In the genomic region with DNA sequence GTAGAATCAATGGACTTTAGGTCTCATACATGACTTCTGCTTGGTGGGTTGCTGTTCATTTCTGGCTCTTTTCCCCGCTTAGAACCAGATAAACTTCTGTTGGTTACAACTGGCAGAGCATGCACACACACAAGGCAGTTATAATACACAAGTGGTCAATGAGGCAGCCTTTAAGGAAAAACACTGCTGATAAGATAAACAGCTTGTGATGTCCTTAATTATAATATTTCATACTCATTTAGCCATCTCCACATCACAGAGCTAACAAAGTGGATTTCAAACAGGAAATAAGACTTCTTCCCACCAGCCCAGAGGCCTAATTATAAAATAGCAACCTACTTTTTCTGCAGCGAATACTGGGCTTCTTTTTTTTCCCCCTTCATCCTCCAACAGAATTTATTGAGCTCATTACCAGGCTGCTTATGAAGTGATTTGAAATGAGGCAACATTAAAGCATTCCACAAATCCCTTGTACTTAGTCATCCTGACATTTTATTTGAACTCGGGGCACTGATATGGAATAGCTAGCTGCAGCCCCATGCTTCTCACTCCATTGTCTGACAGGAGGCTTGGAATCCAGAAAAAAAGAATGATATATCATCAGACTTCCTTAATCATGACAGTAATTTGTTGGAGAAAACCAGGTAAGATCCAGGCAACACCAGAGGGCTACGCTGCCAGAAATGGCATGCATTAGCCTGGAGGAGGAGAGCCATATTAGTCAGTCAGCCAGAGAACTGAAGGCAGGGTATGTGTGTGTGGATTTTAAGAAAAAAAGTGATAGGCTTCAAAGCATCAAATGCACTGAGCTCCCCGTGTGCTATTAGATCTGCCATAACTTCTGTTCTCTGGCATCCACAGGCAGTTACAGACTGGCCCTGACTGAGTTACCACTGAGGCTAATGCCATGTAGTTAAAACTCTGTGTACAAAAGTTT, we compare ENCODE assay signal across 19 mouse cellular contexts.
DNase-seq lines count a peak whose midpoint lies in the region; ATAC-seq lines count a peak whose summit lies in the region.
"Had no signal": no experiment of that assay in that cellular context is flagged by ENCODE, and none has a peak within 500 bp of the region (broad histone marks: within the 10 kb centered on the region; RNA-seq: fewer than 3 reads in every experiment).

No protein-coding gene starts in this region.

- H3K36me3 ChIP-seq in kidney, embryonic 16.5 days (ENCODE audit: insufficient read depth, low read length), result no peaks in the 10 kb centered on the region
- H3K36me3 ChIP-seq in neural tube, embryonic 14.5 days (ENCODE audit: control insufficient read depth, insufficient read depth, low read length), result no peaks in the 10 kb centered on the region
- H3K36me3 ChIP-seq: embryonic facial prominence, embryonic 10.5 days; G1E; heart, embryonic 13.5 days; liver, embryonic 13.5 days had no signal

- no peak overlapping the region for H3K9ac ChIP-seq in kidney, embryonic 16.5 days (replicated peaks; ENCODE audit: low read length)
- no peak overlapping the region for H3K9ac ChIP-seq in neural tube, embryonic 14.5 days (replicated peaks; ENCODE audit: low read depth, low read length)
- H3K9ac ChIP-seq: heart, embryonic 13.5 days; liver, embryonic 13.5 days had no signal

- no peak for DNase-seq in kidney, adult 9 months
- DNase-seq in neural tube, embryonic 10.5 days (ENCODE audit: extremely low spot score, low spot score), result no peak
- peak; percentile 79 for DNase-seq in hindlimb bud, embryonic 11.5 days (ENCODE audit: extremely low spot score, low read depth, low spot score)
- DNase-seq in retina, postnatal 1 day, result peak; percentile 78
- no peak for DNase-seq in layer of hippocampus, adult 9-10 months (ENCODE audit: low spot score)
- DNase-seq in urinary bladder, postnatal 36 days (ENCODE audit: low spot score in 2 of 2), result no peak
- DNase-seq: adrenal gland, adult 2 months; cerebellum, adult 9-10 months; heart, postnatal 4 days; kidney, postnatal 25 days; liver, embryonic 13.5 days; lung, postnatal 36 days; thymus, postnatal 25 days had no signal

- H3K9me3 ChIP-seq in kidney, embryonic 16.5 days (ENCODE audit: low read length), result no peaks in the 10 kb centered on the region
- no peaks in the 10 kb centered on the region for H3K9me3 ChIP-seq in neural tube, embryonic 14.5 days (ENCODE audit: control insufficient read depth, low read length)
- H3K9me3 ChIP-seq: embryonic facial prominence, embryonic 10.5 days; G1E; heart, embryonic 13.5 days; liver, embryonic 13.5 days had no signal

- H3K27ac ChIP-seq in kidney, embryonic 16.5 days (ENCODE audit: low read length), result no peak overlapping the region
- no peak overlapping the region for H3K27ac ChIP-seq in neural tube, embryonic 14.5 days (ENCODE audit: low read depth, low read length)
- H3K27ac ChIP-seq: embryonic facial prominence, embryonic 10.5 days; heart, embryonic 13.5 days; liver, embryonic 13.5 days; stomach, postnatal 0 days had no signal

- ATAC-seq in kidney, embryonic 16.5 days (ENCODE audit: low FRiP score, low TSS enrichment), result 0 out of 2 replicates have a peak, but pooled peaks have one; percentile 35
- ATAC-seq in neural tube, embryonic 14.5 days (ENCODE audit: low read depth), result peak; percentile 60; the same call in 1 of the 2 replicates

- H3K27me3 ChIP-seq in kidney, embryonic 16.5 days (ENCODE audit: insufficient read depth, low read length), result no peaks in the 10 kb centered on the region
- no peaks in the 10 kb centered on the region for H3K27me3 ChIP-seq in neural tube, embryonic 14.5 days (ENCODE audit: control insufficient read depth, insufficient read depth, low read length)
- H3K27me3 ChIP-seq: heart, embryonic 13.5 days; liver, embryonic 13.5 days had no signal

- no peak overlapping the region for H3K4me3 ChIP-seq in kidney, embryonic 16.5 days (ENCODE audit: low read length)
- no peak overlapping the region for H3K4me3 ChIP-seq in neural tube, embryonic 14.5 days (ENCODE audit: low read depth, low read length)
- H3K4me3 ChIP-seq: embryonic facial prominence, embryonic 10.5 days; heart, embryonic 13.5 days; liver, embryonic 13.5 days had no signal

- WGBS in kidney, embryonic 16.5 days, result 44% methylated on average over 5 of the region's 5 CpGs
- 51% methylated on average over 5 of the region's 5 CpGs for WGBS in neural tube, embryonic 14.5 days

- peaks cover 7% of the 10 kb centered on the region; the same call in 1 of the 2 replicates for H3K4me1 ChIP-seq in kidney, embryonic 16.5 days (ENCODE audit: insufficient read depth, low read length)
- H3K4me1 ChIP-seq in neural tube, embryonic 14.5 days (ENCODE audit: control insufficient read depth, insufficient read depth, low read length), result no peaks in the 10 kb centered on the region
- H3K4me1 ChIP-seq: embryonic facial prominence, embryonic 10.5 days; heart, embryonic 13.5 days; liver, embryonic 13.5 days had no signal

- no peak overlapping the region for H3K4me2 ChIP-seq in kidney, embryonic 16.5 days (replicated peaks; ENCODE audit: low read depth, low read length)
- H3K4me2 ChIP-seq in neural tube, embryonic 14.5 days (ENCODE audit: low read depth, low read length), result no peak overlapping the region
- H3K4me2 ChIP-seq: heart, embryonic 13.5 days; liver, embryonic 13.5 days had no signal

Comparison
In these comparisons a context has a peak if more than half of its experiments do, and no peak if none do; other contexts are left out.
1. DNase-seq: peak in hindlimb bud, embryonic 11.5 days (single experiment) and retina, postnatal 1 day (single experiment); none in kidney, adult 9 months (single experiment), neural tube, embryonic 10.5 days (single experiment), layer of hippocampus, adult 9-10 months (single experiment) and urinary bladder, postnatal 36 days (0 of 2).